9 mouse cellular contexts compared by ENCODE assay signal in the genomic region with DNA sequence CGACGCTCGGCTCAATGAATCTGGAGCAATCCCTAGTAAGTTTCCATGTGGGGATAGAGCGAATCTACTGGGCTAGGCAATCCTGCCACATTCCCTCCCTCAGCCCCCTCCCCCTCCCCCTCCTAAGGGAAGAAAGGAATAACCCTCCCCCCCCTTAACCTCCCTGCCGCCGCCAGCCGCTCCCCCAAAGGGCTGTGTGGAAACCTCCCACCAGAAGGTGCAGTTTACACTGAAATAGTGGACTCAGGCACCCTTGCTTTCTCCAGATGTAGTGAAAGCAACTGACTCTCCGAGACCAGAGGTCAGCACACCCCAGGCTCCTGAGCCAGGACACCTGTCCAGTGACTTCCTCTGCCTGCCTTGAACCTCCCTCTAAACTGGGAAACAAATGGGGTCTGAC. TPM values are rescaled to one million over a fixed set of nuclear protein-coding genes. Genes with fewer than 3 reads are reported as not detected.
DNase-seq lines count a peak whose midpoint lies in the region; ATAC-seq lines count a peak whose summit lies in the region.
"Had no signal": no experiment of that assay in that cellular context is flagged by ENCODE, and none has a peak within 500 bp of the region (broad histone marks: within the 10 kb centered on the region; RNA-seq: fewer than 3 reads in every experiment).

No protein-coding gene starts in this region.

- H3K36me3 ChIP-seq in kidney, embryonic 16.5 days (ENCODE audit: insufficient read depth, low read length) = no peaks in the 10 kb centered on the region
- H3K36me3 ChIP-seq in intestine, embryonic 14.5 days (ENCODE audit: control insufficient read depth, insufficient read depth, low read length) = no peaks in the 10 kb centered on the region
- H3K36me3 ChIP-seq in neural tube, embryonic 12.5 days = no peaks in the 10 kb centered on the region

- DNase-seq in kidney, postnatal 36 days = no peak
- DNase-seq in embryo, embryonic 9.5 days (ENCODE audit: extremely low spot score) = peak; percentile 75
- DNase-seq in intestine, embryonic 14.5 days (ENCODE audit: low spot score) = no peak
- no peak for DNase-seq in layer of hippocampus, postnatal 14 days (ENCODE audit: low spot score in 2 of 2)
- DNase-seq in spleen, adult 18-20 months = no peak
- DNase-seq in adrenal gland, postnatal 10 days = no peak

- 9% methylated on average over 8 of the region's 8 CpGs for WGBS in kidney, embryonic 16.5 days
- WGBS in intestine, embryonic 14.5 days = 16% methylated on average over 7 of the region's 8 CpGs
- WGBS in neural tube, embryonic 12.5 days = 5% methylated on average over 8 of the region's 8 CpGs

- peak overlapping the region; percentile 42 for H3K9ac ChIP-seq in kidney, embryonic 16.5 days (replicated peaks; ENCODE audit: low read length)
- 0 out of 2 replicates have a peak overlapping the region, but pooled peaks have one; percentile 0 for H3K9ac ChIP-seq in intestine, embryonic 14.5 days (ENCODE audit: low read length)
- 0 out of 2 replicates have a peak overlapping the region, but pooled peaks have one; percentile 29 for H3K9ac ChIP-seq in neural tube, embryonic 12.5 days

- peak overlapping the region; percentile 85 for H3K27ac ChIP-seq in kidney, embryonic 16.5 days (ENCODE audit: low read length)
- H3K27ac ChIP-seq in intestine, embryonic 14.5 days (ENCODE audit: low read depth) = peak overlapping the region; percentile 64; the same call in 1 of the 2 replicates
- H3K27ac ChIP-seq in neural tube, embryonic 12.5 days = 0 out of 2 replicates have a peak overlapping the region, but pooled peaks have one; percentile 37

- H3K4me3 ChIP-seq in kidney, embryonic 16.5 days (ENCODE audit: low read length) = peak overlapping the region; percentile 27; the same call in 1 of the 2 replicates
- peak overlapping the region; percentile 8; the same call in 1 of the 2 replicates for H3K4me3 ChIP-seq in intestine, embryonic 14.5 days (ENCODE audit: low read depth, low read length)
- peak overlapping the region; percentile 7; the same call in 1 of the 2 replicates for H3K4me3 ChIP-seq in neural tube, embryonic 12.5 days

- H3K4me1 ChIP-seq in kidney, embryonic 16.5 days (ENCODE audit: insufficient read depth, low read length) = peaks cover 55% of the 10 kb centered on the region
- peaks cover 20% of the 10 kb centered on the region for H3K4me1 ChIP-seq in intestine, embryonic 14.5 days (replicated peaks; ENCODE audit: control insufficient read depth, insufficient read depth, low read length)
- peaks cover 37% of the 10 kb centered on the region for H3K4me1 ChIP-seq in neural tube, embryonic 12.5 days

- H3K27me3 ChIP-seq in kidney, embryonic 16.5 days (ENCODE audit: insufficient read depth, low read length) = no peaks in the 10 kb centered on the region
- no peaks in the 10 kb centered on the region for H3K27me3 ChIP-seq in intestine, embryonic 14.5 days (replicated peaks; ENCODE audit: control insufficient read depth, insufficient read depth, low read length)
- H3K27me3 ChIP-seq in neural tube, embryonic 12.5 days (replicated peaks) = no peaks in the 10 kb centered on the region

- peak; percentile 21; the same call in 1 of the 2 replicates for ATAC-seq in kidney, embryonic 16.5 days (ENCODE audit: low FRiP score, low TSS enrichment)
- no peak; the same call in 1 of the 2 replicates for ATAC-seq in intestine, embryonic 14.5 days (replicated peaks; ENCODE audit: low FRiP score, low TSS enrichment, low read depth)
- ATAC-seq in neural tube, embryonic 12.5 days (ENCODE audit: low FRiP score, low read depth) = no peak

- no peaks in the 10 kb centered on the region for H3K9me3 ChIP-seq in kidney, embryonic 16.5 days (ENCODE audit: low read length)
- no peaks in the 10 kb centered on the region for H3K9me3 ChIP-seq in intestine, embryonic 14.5 days (ENCODE audit: control insufficient read depth, low read length)
- H3K9me3 ChIP-seq in neural tube, embryonic 12.5 days = no peaks in the 10 kb centered on the region

- peak overlapping the region; percentile 54 for H3K4me2 ChIP-seq in kidney, embryonic 16.5 days (replicated peaks; ENCODE audit: low read depth, low read length)
- H3K4me2 ChIP-seq in intestine, embryonic 14.5 days (ENCODE audit: low read length) = peak overlapping the region; percentile 41
- peak overlapping the region; percentile 49 for H3K4me2 ChIP-seq in neural tube, embryonic 12.5 days (replicated peaks)

RNA-seq across cellular contexts. Expression of a gene that starts 11.1 kb away (rescaled TPM):
- 0.22 and 0.36 TPM in 2 replicates for polyA plus RNA-seq in kidney, embryonic 16.5 days (2015; fragmentation: Nextera tagmentation; extraction: Ambion mirVana)
- 0.46 TPM in 1 of 2 replicates, not detected in the other for polyA plus RNA-seq in intestine, embryonic 14.5 days (2014; fragmentation: Nextera tagmentation; extraction: Ambion mirVana)
- 0.28 and 0.29 TPM in 2 replicates for polyA plus RNA-seq in neural tube, embryonic 12.5 days (2016; fragmentation: Nextera tagmentation; extraction: Ambion mirVana)
- not detected for total RNA-seq in layer of hippocampus, postnatal 14 days (2021)
- not detected for total RNA-seq in adrenal gland, postnatal 10 days (2021)
- total RNA-seq: megakaryocyte, adult 5-6 weeks had no signal

RNA-seq across cellular contexts. Expression of a gene that starts 21.9 kb away (rescaled TPM):
- polyA plus RNA-seq in kidney, embryonic 16.5 days (2015; fragmentation: Nextera tagmentation; extraction: Ambion mirVana) = 0.49 and 1.4 TPM in 2 replicates
- 0.08 TPM in 2 replicates for polyA plus RNA-seq in intestine, embryonic 14.5 days (2014; fragmentation: Nextera tagmentation; extraction: Ambion mirVana)
- not detected in 2 replicates for polyA plus RNA-seq in neural tube, embryonic 12.5 days (2016; fragmentation: Nextera tagmentation; extraction: Ambion mirVana)
- not detected for total RNA-seq in layer of hippocampus, postnatal 14 days (2021)
- total RNA-seq in adrenal gland, postnatal 10 days (2021) = under 1 TPM in 1 of 2 experiments, not detected in 1; 0.09 TPM

RNA-seq across cellular contexts. Expression of a gene that starts 37.6 kb away (rescaled TPM):
- polyA plus RNA-seq in kidney, embryonic 16.5 days (2015; fragmentation: Nextera tagmentation; extraction: Ambion mirVana) = 0.69 and 0.89 TPM in 2 replicates
- polyA plus RNA-seq in intestine, embryonic 14.5 days (2014; fragmentation: Nextera tagmentation; extraction: Ambion mirVana) = 2.7 and 2.9 TPM in 2 replicates
- polyA plus RNA-seq in neural tube, embryonic 12.5 days (2016; fragmentation: Nextera tagmentation; extraction: Ambion mirVana) = 0.98 and 1.4 TPM in 2 replicates
- total RNA-seq in layer of hippocampus, postnatal 14 days (2021) = under 1 TPM; 0.50 to 0.69 TPM
- total RNA-seq in adrenal gland, postnatal 10 days (2021) = under 1 TPM in 1 of 2 experiments, not detected in 1; 0.09 TPM
- total RNA-seq: megakaryocyte, adult 5-6 weeks had no signal
